Mouse (Mus musculus) embryo, embryonic 11 days (tissue): ENCODE results near the gene Cntn1.

ENCODE experiments used
- DNase-seq: peaks from one replicate; pipeline ENCODE4 v3.0.0-alpha.2; 2015

The Cntn1 gene

GRCm38 (mm10) chr15:92050996-92051352, at the start of gene Cntn1:
TSS of gene Cntn1 (plus strand) at chr15:92051165.
- peak; percentile 90 for DNase-seq

GRCm38 (mm10) chr15:92001431-92001830, 49.5 kb upstream of the Cntn1 start:
- DNase-seq = no peak

- DNase-seq = no peak
Measured at GRCm38 (mm10) chr15:92012165-92013083, 38.5 kb upstream of the Cntn1 start.

- no peak for DNase-seq
Measured at GRCm38 (mm10) chr15:92034111-92034510, 16.9 kb upstream of the Cntn1 start.

- no peak for DNase-seq
Measured at GRCm38 (mm10) chr15:92042538-92042937, 8.4 kb upstream of the Cntn1 start.

- DNase-seq = no peak
Measured at GRCm38 (mm10) chr15:92046042-92046441, 4.9 kb upstream of the Cntn1 start.

- DNase-seq = no peak
Measured at GRCm38 (mm10) chr15:92048031-92048430, 2.9 kb upstream of the Cntn1 start.

- no peak for DNase-seq
Measured at GRCm38 (mm10) chr15:92048531-92048930, 2.4 kb upstream of the Cntn1 start.

GRCm38 (mm10) chr15:92051353-92052132, 578 bp downstream of the Cntn1 start:
- DNase-seq = peak; percentile 44

GRCm38 (mm10) chr15:92052133-92052463, 1.1 kb downstream of the Cntn1 start:
- no peak for DNase-seq

GRCm38 (mm10) chr15:92057553-92057952, 6.6 kb downstream of the Cntn1 start:
- no peak for DNase-seq

GRCm38 (mm10) chr15:92060986-92061385, 10.0 kb downstream of the Cntn1 start:
- DNase-seq = peak; percentile 13

GRCm38 (mm10) chr15:92079416-92079815, 28.5 kb downstream of the Cntn1 start:
- no peak for DNase-seq

GRCm38 (mm10) chr15:92085876-92086275, 34.9 kb downstream of the Cntn1 start:
- no peak for DNase-seq

GRCm38 (mm10) chr15:92087691-92088286, 36.8 kb downstream of the Cntn1 start:
- peak; percentile 39 for DNase-seq

- no peak for DNase-seq
Measured at GRCm38 (mm10) chr15:92090787-92091186, 39.8 kb downstream of the Cntn1 start.

GRCm38 (mm10) chr15:92092041-92092440, 41.1 kb downstream of the Cntn1 start:
- no peak for DNase-seq

GRCm38 (mm10) chr15:92099410-92100174, 48.6 kb downstream of the Cntn1 start:
- DNase-seq = peak; percentile 50

GRCm38 (mm10) chr15:92101956-92102355, 51.0 kb downstream of the Cntn1 start:
- no peak for DNase-seq

- peak; percentile 27 for DNase-seq
Measured at GRCm38 (mm10) chr15:92112455-92112854, 61.5 kb downstream of the Cntn1 start.

- no peak for DNase-seq
Measured at GRCm38 (mm10) chr15:92132936-92133335, 82.0 kb downstream of the Cntn1 start.

GRCm38 (mm10) chr15:92134254-92134653, 83.3 kb downstream of the Cntn1 start:
- no peak for DNase-seq

- no peak for DNase-seq
Measured at GRCm38 (mm10) chr15:92137026-92137425, 86.1 kb downstream of the Cntn1 start.
